Mouse (Mus musculus) heart, postnatal 0 days (tissue): ENCODE measurements at regions not wholly inside any gene's neighbourhood (a gene's known extent, or its start where the extent isn't known, plus 50 kb on each side); places are given as distances from the start of the nearest gene placed in this dataset.
"Not testable (repeated sequence)": the region's sequence is repeated elsewhere in the genome, so short reads cannot be mapped to it uniquely, and the experiment has no call there.

ENCODE experiments used
- ATAC-seq: fragments of 200-750 bp; cut with Nextera tagmentation; 2 replicates; pipeline ENCODE4 v1.8.0; 2017; ENCODE audit warnings: low read depth, moderate number of reproducible peaks, moderate library complexity; ENCODE audit not compliant: insufficient read depth
- DNase-seq: peaks from one replicate; pipeline ENCODE4 v3.0.0-alpha.2; 2016; ENCODE audit warnings: low spot score
- H3K27ac ChIP-seq: fragments of 300-500 bp; sonication (generic); 2 replicates; pipeline ENCODE4 v1.5.1; 2014; ENCODE audit warnings: low read depth, mild to moderate bottlenecking
- H3K27me3 ChIP-seq: fragments of 300-500 bp; sonication (generic); 2 replicates; pipeline ENCODE4 v1.6.1; 2014; ENCODE audit warnings: low read length, mixed read lengths; ENCODE audit not compliant: control insufficient read depth, insufficient read depth
- H3K36me3 ChIP-seq: fragments of 300-500 bp; sonication (generic); replicated peaks from 2 replicates; pipeline ENCODE4 v1.6.1; 2014; ENCODE audit warnings: low read length, mixed read lengths; ENCODE audit not compliant: control insufficient read depth, insufficient read depth
- H3K4me1 ChIP-seq: fragments of 300-500 bp; sonication (generic); 2 replicates; pipeline ENCODE4 v1.6.1; 2014; ENCODE audit warnings: antibody characterized with exemption; ENCODE audit not compliant: control insufficient read depth, insufficient read depth
- H3K4me2 ChIP-seq: fragments of 300-500 bp; sonication (generic); 2 replicates; pipeline ENCODE4 v1.6.1; 2014; ENCODE audit warnings: low read depth, mild to moderate bottlenecking, low read length, moderate library complexity
- H3K4me3 ChIP-seq: fragments of 300-500 bp; sonication (generic); 2 replicates; pipeline ENCODE4 v1.5.1; 2014; ENCODE audit warnings: low read depth, low read length
- H3K9ac ChIP-seq: fragments of 300-500 bp; sonication (generic); replicated peaks from 2 replicates; pipeline ENCODE4 v1.6.1; 2014; ENCODE audit warnings: low read depth, low read length, mixed read lengths
- H3K9me3 ChIP-seq: fragments of 300-500 bp; sonication (generic); replicated peaks from 2 replicates; pipeline ENCODE4 v1.6.1; 2016; ENCODE audit warnings: low read length; ENCODE audit not compliant: control insufficient read depth
- CTCF ChIP-seq: IDR thresholded peaks from 2 replicates; pipeline ENCODE4 v1.5.1; 2016; ENCODE audit warnings: antibody characterized with exemption, control low read depth, low read depth
- EP300 ChIP-seq: IDR thresholded peaks from 2 replicates; pipeline ENCODE4 v1.6.1; 2016; ENCODE audit warnings: antibody characterized with exemption, low read depth
- WGBS: fragments of 180-500 bp; shearing (Covaris S2); extraction: QIAGEN DNeasy Blood & Tissue Kit; methylation state at CpG from one replicate; pipeline ENCODE4 v1.1.7; 2014; 5-methylcytosine and 5-hydroxymethylcytosine counted together

- no peak for TF ChIP-seq CTCF
- no peak for TF ChIP-seq EP300
- H3K27me3 ChIP-seq: no peaks in the 10 kb centered on the region
- 35% methylated on average over 2 of the region's 2 CpGs for WGBS
- H3K4me3 ChIP-seq: no peak overlapping the region
- H3K4me2 ChIP-seq: no peak overlapping the region
- no peak overlapping the region for H3K27ac ChIP-seq
- DNase-seq: no peak
- peak; percentile 17; the same call in 1 of the 2 replicates for ATAC-seq
- H3K36me3 ChIP-seq: no peaks in the 10 kb centered on the region
- H3K9me3 ChIP-seq: no peaks in the 10 kb centered on the region
- H3K4me1 ChIP-seq: no peaks in the 10 kb centered on the region
- H3K9ac ChIP-seq: no peak overlapping the region
These were observed 132.8 kb downstream of the Akr1d1 start for GRCm38 (mm10) chr6:37662747-37663146.

DNA sequence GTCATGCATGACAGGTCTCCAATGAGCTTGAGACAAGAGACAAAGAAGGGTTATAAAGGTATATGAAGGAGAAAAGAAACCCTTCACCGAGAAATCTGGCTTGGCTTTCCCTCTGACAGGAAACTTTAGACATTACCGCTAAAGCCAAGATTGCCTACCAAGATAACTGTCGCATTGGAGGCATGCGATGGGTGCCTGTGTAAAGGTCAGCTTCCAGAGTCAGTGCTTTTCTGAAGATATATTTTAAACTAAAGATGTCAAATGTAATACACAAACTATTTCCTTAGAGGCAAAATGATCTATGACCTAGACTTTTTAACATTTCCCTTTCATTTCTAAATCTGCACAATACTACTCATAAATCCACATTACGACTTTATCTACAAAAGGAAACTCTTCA lies 135.6 kb downstream of the Akr1d1 start:
- H3K4me1 ChIP-seq: no peaks in the 10 kb centered on the region
- no peaks in the 10 kb centered on the region for H3K9me3 ChIP-seq
- ATAC-seq (no peak), DNase-seq (no peak)
- no peak overlapping the region for H3K4me2 ChIP-seq
- no peak overlapping the region for H3K9ac ChIP-seq
- H3K36me3 ChIP-seq: no peaks in the 10 kb centered on the region
- 86% methylated on average over 5 of the region's 5 CpGs for WGBS
- TF ChIP-seq CTCF (no peak), EP300 (no peak)
- H3K4me3 ChIP-seq: no peak overlapping the region
- H3K27me3 ChIP-seq: no peaks in the 10 kb centered on the region
- H3K27ac ChIP-seq: no peak overlapping the region

DNA sequence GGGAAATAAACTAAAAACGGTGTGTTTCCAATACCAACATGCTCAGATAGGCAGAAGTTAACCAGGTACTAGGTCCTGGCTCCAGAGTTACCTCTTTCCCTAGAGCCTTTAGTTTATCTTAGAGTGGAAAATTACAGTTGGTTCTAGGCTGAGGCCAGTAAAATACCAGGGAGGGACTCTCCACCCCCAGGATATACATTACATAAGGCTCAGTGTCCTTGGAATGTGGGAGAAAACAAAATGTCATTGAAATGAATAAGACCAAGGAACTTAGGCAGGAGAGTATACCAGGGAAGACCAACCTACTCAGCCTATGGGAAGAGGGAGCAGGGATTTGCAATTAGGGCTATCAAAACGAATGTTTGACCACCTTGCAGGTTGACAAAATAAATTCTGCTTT lies 139.4 kb downstream of the Akr1d1 start:
- ATAC-seq (no peak), DNase-seq (no peak)
- Histone ChIP-seq H3K9ac (no peak overlapping the region), H3K27ac (no peak overlapping the region), H3K4me2 (no peak overlapping the region), H3K4me3 (no peak overlapping the region), H3K36me3 (no peaks in the 10 kb centered on the region), H3K27me3 (no peaks in the 10 kb centered on the region), H3K9me3 (no peaks in the 10 kb centered on the region; the same call in 1 of the 2 replicates), H3K4me1 (no peaks in the 10 kb centered on the region)
- WGBS: 53% methylated on average over 2 of the region's 2 CpGs
- TF ChIP-seq EP300 (no peak), CTCF (no peak)

DNA sequence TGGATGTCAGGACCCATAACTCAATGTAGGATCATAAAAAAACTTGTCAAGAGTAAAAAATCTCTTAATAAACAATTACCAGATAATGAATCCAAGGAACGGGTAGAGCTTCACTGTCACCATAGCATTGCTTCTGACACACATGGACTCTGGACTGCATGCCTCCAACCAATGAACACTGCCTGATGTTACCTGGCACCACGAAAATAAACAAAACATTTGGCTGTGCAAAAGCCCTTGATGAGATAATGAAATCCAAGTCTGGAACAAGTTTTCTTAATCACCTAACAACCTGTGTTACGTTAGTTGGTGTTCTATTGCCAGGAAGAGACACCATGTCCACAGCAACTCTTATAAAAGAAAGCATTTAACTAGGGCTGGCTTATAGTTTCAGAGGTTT lies 140.7 kb downstream of the Akr1d1 start:
- WGBS: 82% methylated on average over 3 of the region's 3 CpGs
- DNase-seq: no peak

DNA sequence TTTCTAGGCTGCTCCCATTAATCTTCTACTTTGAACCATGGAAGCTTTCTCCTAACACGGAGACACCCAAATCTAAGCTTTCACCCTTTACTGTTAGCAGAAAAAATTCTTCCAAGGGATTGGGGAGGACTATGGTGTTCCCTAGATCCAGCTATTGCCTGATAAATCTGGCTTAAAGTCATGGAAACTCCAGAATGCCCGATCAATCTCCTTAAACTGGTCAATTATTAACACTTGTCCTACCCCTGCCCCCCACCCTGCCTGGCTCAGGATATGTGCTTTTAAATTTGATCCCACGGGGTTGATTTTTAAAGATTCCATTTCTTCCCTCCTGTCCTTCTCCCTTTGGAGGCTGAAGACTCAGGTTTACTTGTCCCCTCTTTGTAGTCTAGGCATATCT lies 149.9 kb downstream of the Akr1d1 start:
- Histone ChIP-seq H3K4me3 (no peak overlapping the region), H3K9ac (no peak overlapping the region), H3K9me3 (no peaks in the 10 kb centered on the region; the same call in 1 of the 2 replicates), H3K4me2 (no peak overlapping the region), H3K27ac (no peak overlapping the region), H3K27me3 (no peaks in the 10 kb centered on the region), H3K36me3 (no peaks in the 10 kb centered on the region), H3K4me1 (no peaks in the 10 kb centered on the region)
- TF ChIP-seq EP300 (no peak), CTCF (no peak)
- ATAC-seq (no peak), DNase-seq (no peak)
- 59% methylated on average over 3 of the region's 3 CpGs for WGBS

More for the DNA sequence above, 140.7 kb downstream of the Akr1d1 start:
- Histone ChIP-seq H3K4me3 (no peak overlapping the region), H3K9ac (no peak overlapping the region), H3K27me3 (no peaks in the 10 kb centered on the region), H3K9me3 (no peaks in the 10 kb centered on the region; the same call in 1 of the 2 replicates), H3K27ac (no peak overlapping the region), H3K4me1 (no peaks in the 10 kb centered on the region), H3K4me2 (no peak overlapping the region), H3K36me3 (no peaks in the 10 kb centered on the region)
- no peak for ATAC-seq
- TF ChIP-seq EP300 (no peak), CTCF (no peak)

GRCm38 (mm10) chr6:37681331-37681730 lies 151.4 kb downstream of the Akr1d1 start:
- not testable (repeated sequence) for ATAC-seq, H3K36me3 ChIP-seq, H3K4me2 ChIP-seq, H3K9ac ChIP-seq, H3K27ac ChIP-seq, H3K4me1 ChIP-seq, H3K27me3 ChIP-seq, H3K4me3 ChIP-seq, H3K9me3 ChIP-seq, DNase-seq
- WGBS: 90% methylated on average over 2 of the region's 2 CpGs
